Mouse (Mus musculus) frontal cortex, postnatal 36 days (tissue): Measurements from ENCODE around the gene Dock10.
A peak's percentile ranks its signal among the peaks of the same experiment; 100 is the strongest.

Experiments used
- DNase-seq, 2 experiments: peaks; one replicate each; pipeline ENCODE4 v3.0.0; 2022; ENCODE audit warnings: low spot score in 2 of 2

The Dock10 gene

DNA sequence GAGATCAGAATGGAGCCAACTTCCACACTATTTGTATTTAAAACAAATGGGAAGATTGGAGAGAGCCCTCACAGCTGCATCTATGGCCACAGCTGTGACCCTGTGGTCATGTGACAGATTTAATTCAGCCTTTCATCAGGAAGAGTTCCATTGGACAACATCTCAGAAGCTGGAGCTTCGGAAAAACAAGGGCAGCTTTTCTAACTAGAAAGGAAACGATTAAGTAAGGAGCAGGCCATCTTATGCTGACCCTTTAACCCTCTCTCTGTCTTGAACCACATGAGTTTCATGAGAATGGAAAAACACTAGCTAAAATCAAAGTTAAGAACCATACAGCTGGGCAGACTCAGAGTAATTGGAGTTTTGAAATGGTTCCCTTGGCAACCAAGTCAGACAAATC, 101.9 kb downstream of the Dock10 start:
- DNase-seq: no peak

DNA sequence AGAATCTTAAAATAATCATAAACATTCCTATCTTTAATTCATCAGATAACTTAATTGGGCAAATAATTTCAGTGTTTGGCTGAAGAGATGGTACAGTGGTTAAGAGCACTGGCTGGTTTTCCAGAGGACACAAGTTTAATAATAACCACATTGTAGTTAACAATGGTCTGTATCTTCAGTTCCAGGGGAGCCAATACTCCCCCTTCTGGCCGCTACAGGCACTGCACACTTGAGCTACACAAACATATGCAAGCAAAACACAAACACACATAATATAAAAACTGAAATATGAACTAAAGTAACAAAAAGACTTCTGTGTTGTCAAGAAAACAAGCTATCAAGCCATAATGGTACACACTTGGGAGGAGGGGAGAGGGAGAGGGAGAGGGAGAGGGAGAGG, 102.5 kb downstream of the Dock10 start:
- no peak for DNase-seq

DNA sequence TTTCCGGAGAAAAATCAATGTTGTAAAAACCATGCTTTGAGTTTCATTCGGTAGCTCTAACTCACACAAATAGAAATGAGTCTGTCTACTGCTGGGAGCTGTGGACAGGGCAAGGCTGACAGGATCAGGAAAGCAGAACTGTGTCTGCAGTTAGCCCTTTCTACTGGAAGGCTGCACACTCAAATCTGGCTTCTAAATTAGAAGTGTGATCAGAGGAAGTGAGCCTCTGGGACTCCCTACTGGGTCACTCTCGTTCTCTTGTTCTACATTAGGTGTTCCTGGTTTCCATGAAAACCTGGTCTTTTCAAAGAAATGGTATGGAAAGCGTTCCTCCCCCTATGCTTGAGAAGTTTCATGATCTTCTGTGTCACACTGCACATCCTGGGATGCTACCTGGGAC, 103.1 kb downstream of the Dock10 start:
- DNase-seq: no peak

DNA sequence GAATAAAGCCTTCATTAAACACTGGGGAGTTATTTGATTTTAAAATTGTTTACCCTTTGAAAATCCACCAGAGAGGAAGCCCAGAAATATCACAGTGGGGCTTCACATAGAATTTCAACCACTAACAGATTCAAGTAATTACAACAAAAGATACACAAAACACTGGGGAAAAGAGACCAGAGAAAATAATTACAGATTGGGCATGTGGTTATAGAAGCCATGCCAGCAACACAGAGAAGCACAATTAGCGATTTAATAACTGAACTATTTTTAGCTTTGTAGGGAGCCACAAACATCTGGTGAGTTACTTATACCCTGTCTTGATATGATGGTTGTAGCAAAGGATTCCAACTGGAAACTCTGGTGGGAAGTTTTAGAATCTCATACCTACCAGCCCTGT, 104.2 kb downstream of the Dock10 start:
- no peak for DNase-seq

GRCm38 (mm10) chr1:80652803-80653202, 105.5 kb downstream of the Dock10 start:
- no peak for DNase-seq

DNA sequence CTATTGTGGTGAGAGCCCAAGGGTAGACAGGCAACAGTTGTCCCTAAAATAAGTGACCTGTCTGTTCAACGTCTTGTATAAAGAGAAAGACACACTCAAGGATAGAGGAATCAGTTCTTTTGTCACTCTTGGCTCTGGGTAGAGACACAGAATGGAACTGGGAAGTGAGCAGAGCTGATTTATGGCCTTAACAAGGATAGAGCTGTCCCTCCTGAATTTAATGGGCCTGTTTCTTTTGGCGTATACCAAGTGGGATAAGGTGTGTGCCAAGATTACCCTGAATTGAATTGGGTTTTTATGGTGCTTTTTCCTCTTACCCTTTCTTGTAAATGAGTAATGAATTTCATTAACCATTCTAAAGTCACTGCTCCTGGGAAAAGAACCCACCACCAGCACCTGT, 106.2 kb downstream of the Dock10 start:
- no peak for DNase-seq

DNA sequence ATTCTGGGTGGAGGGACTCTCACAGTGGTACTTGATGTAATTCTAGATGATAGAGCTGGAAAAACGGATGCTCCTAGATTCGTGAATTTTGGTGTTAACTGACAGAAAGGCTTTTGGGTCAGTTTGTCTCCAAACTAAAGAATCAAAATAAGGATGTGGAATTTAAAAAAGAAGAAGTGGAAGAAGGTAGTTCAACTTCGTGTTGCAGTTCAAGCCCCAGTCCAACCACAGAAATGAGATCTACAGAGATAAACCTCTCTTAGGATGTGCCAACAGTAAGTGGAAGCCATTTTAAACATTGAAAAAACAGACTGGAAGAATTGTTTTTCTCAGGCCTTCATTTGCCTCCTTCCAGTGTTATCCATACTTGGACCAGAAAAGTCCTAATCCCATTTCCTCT, 111.7 kb downstream of the Dock10 start:
- no peak for DNase-seq

- no peak for DNase-seq
Observed at GRCm38 (mm10) chr1:80643866-80644451, 114.4 kb downstream of the Dock10 start.

DNA sequence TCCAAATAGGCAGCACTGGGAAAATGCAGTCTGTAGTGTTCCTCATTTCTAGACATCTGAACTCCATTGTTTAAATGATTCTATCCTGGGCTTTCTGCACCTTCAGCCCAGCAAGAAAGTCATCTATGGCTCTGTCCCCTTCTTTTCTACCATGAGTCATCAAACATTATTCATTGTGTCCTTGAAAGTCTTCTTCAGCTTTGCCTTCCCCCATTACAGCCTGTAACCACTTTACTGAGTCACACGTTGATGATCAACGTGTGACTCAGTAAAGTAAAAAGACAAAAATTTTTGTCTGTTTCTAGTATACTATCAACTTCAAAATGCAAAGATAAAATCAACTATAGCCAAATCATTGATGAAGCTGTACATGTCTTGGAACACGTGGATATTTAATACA, 116.5 kb downstream of the Dock10 start:
- DNase-seq: no peak

- DNase-seq: no peak
Observed at GRCm38 (mm10) chr1:80641288-80641687, 117.0 kb downstream of the Dock10 start.

DNA sequence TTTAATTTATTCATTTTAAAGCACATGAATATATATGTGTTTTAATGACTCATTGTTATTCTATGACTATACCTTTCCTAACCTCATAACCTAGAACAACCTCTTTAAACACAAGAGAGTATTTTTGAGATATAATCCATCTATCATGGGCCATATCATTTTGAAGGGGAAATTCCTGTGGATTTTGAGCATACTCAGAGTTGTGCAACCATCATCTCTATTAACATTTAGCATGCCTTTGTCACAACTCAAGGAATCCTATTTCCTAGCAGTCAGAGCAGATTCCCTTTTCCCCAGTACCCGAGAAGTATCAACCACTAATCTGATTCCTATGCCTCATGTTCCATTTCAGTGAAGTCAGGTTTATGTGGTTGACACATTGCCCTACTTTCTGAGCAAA, 118.8 kb downstream of the Dock10 start:
- DNase-seq: no peak

- DNase-seq: peak in 1 of 2 experiments; percentile 50
Observed at GRCm38 (mm10) chr1:80637214-80637705, 121.1 kb downstream of the Dock10 start.

- DNase-seq: no peak
Observed at GRCm38 (mm10) chr1:80635825-80636224, 122.5 kb downstream of the Dock10 start.

GRCm38 (mm10) chr1:80633536-80633935, 124.8 kb downstream of the Dock10 start:
- no peak for DNase-seq

DNA sequence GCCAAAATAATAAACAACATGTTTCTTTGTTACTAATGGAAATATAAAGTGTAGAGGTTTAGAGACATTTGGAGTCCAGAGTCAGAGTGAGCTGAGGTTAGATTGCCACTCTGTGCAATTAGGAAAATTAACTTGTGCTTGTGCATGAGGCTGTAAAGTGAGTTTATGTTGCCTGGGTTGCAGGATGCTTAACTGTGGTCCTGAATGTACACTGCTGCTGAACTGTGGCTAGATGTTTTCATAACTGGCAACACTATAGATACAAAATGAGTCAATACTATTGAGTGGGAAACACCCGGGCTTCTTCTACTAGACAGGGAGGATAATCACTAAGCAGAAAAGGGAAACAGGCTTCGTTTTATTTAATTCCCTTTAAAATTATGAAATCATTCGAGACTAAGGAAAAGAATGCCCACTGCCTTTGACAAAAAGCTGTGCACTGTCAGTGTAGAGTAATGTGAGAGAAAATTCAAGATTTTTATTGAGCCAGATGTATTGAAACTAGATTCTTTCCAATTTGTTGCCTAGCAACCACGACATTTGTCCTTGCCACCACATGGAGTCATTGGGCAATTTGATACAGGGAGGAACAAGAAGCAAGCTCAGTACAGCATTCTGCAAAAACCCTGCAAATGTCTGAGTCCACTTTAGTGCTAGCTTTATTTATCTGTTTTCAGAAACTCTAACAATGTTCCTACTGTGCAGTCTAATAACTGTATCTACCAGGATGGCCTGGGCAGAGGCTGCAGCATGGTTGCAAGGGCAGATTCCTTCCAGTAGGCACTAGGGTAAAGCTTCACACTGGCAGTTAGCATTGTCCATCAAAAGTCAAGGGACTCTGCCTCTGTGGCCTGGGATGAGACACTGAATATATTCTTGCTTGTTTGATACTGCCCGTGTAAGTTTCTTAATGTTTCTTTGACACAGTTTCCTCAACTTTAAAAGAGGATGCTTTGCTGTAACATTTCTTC, 127.9 kb downstream of the Dock10 start:
- DNase-seq: no peak

DNA sequence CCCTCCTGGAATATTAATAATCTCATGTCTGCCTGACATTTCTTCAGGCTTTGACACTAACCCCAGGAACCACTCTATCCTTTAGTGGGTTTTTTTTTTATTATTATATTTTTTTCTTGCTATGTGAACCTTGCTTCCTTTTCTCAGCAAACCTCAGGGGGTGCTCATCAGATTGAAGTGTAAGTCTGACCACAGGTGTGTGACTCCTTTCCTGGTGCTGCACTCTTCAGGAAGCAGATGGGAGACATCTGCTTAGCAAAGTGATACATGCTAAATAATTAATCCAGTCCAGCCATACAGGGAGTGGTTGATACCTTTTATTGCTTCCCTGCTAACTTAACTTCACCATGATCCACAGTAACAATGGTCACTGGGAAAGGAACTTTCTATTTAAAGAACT, 130.3 kb downstream of the Dock10 start:
- DNase-seq: no peak

DNA sequence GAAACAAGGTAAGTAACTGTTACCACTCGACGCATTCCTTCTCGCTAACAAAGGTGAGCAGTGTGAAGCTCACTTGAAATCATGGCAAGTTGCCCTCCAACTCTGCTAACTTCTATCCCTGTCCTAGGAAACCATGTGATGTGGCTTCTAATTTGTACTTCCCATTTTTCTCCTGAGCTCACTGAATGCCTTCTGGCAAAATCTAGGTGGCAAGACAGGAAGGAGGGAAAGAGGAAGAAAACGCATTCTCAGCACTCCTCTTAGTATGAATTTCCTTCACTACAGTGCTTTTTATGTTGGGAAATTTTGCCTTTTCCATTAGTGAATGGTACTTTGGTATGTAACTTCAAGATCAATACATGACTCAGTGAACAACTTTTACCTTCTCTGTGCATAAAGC, 131.5 kb downstream of the Dock10 start:
- DNase-seq: no peak

DNA sequence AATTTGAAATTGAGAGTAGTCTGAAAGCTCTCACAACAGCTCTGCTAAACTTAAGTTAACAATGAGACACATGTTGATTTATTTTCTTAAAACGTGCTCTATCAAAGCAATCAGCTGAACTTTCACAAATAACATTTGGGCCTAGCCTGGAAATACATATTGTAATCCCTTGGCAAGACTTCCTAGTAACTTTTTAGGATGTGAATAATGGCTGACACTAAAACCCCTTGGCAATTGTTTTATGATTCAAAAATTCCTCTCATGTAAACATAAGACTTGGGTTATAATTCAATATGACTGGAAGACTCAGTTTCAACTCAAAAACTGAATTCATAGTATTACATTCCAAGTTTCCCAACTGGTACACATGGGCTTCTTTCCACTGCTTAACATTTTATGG, 133.0 kb downstream of the Dock10 start:
- no peak for DNase-seq

- no peak for DNase-seq
Observed at GRCm38 (mm10) chr1:80624552-80624951, 133.8 kb downstream of the Dock10 start.

GRCm38 (mm10) chr1:80622646-80623045, 135.7 kb downstream of the Dock10 start:
- DNase-seq: no peak

DNA sequence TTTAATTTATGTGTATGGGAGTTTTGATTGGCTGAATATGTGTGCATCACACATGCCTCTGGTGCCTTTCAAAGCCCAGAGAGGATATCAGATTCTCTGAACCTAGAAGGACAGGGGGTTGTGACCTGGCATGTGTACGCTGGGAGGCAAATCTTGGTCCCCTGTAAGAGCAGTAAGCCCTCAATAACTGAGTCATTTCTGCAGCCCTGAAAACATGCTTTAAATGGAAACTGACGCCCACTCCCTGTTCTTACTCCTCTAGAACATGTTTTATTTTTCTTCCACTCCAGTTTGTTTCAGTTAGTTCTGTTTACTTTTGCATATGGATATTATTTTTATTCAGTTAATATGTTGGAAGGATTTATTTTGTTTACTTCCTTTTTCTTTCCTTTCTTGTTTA, 139.2 kb downstream of the Dock10 start:
- DNase-seq: no peak

DNA sequence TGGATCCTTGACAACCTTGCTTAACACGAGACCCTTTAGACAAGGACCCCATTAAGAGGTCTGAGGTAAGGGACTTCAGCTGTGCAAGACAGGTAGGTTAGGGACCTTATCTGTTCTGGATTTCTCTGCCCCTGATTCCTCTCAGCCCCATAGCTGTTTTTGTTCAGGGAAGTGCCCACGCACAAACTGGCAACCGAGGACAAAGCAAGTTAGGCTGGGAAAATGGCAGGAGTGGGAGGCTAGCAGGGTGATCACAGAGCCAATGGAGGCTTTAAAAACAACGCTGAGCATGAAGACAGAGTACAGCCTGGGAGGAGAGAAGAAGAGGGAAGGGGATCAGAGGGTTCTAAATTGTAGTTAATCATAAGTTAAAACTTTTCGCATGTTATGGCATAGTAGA, 141.7 kb downstream of the Dock10 start:
- no peak for DNase-seq

DNA sequence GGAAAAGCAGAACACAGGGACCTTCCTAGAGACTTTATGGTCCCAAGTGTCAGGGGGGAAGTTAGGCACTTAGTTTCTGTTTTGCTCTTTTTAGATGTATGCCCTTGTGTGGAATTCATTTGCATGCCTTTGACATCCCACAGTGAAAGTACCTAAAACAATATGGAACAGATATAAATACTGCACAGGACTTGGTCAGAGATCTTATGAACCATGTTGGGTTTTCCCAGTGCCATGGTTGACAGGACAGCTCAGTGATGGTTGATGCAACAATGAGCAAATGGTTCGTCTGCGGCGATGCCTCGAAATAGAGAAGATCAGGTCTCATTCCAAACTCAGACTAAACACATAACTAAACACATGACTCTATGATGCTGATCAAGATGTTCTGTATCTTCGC, 143.6 kb downstream of the Dock10 start:
- no peak for DNase-seq
